Mouse (Mus musculus) liver, embryonic 11.5 days (tissue): Measurements from ENCODE around the gene Mtg1. TPM values are rescaled to one million over a fixed set of nuclear protein-coding genes. Genes with fewer than 3 reads are reported as not detected.

Source experiments
- ATAC-seq: fragments of 200-750 bp; cut with Nextera tagmentation; replicated peaks from 2 replicates; pipeline ENCODE4 v1.8.0; 2017; ENCODE audit warnings: moderate number of reproducible peaks, mild to moderate bottlenecking, moderate TSS enrichment, moderate library complexity; ENCODE audit not compliant: low FRiP score
- DNase-seq: peaks from one replicate; pipeline ENCODE4 v3.0.0-alpha.2; 2017; ENCODE audit warnings: low spot score
- H3K27ac ChIP-seq: fragments of 300-500 bp; sonication (generic); 2 replicates; pipeline ENCODE4 v1.5.1; 2014; ENCODE audit warnings: mild to moderate bottlenecking, low read depth, low read length, control low read depth
- H3K27me3 ChIP-seq: fragments of 300-500 bp; sonication (generic); replicated peaks from 2 replicates; pipeline ENCODE4 v1.6.1; 2014; ENCODE audit warnings: low read length, mixed read lengths; ENCODE audit not compliant: control insufficient read depth, insufficient read depth
- H3K36me3 ChIP-seq: fragments of 300-500 bp; sonication (generic); 2 replicates; pipeline ENCODE4 v1.6.1; 2014; ENCODE audit warnings: mild to moderate bottlenecking, low read length, moderate library complexity, mixed read lengths; ENCODE audit not compliant: control insufficient read depth, insufficient read depth
- H3K4me1 ChIP-seq: fragments of 300-500 bp; sonication (generic); replicated peaks from 2 replicates; pipeline ENCODE4 v1.6.1; 2014; ENCODE audit warnings: low read length, mixed read lengths; ENCODE audit not compliant: control insufficient read depth, insufficient read depth
- H3K4me2 ChIP-seq: fragments of 300-500 bp; sonication (generic); 2 replicates; pipeline ENCODE4 v1.6.1; 2014; ENCODE audit warnings: mild to moderate bottlenecking, control low read depth, moderate library complexity
- H3K4me3 ChIP-seq: fragments of 300-500 bp; sonication (generic); 2 replicates; pipeline ENCODE4 v1.5.1; 2014; ENCODE audit warnings: low read depth, low read length, control low read depth
- H3K9ac ChIP-seq: fragments of 300-500 bp; sonication (generic); 2 replicates; pipeline ENCODE4 v1.6.1; 2014; ENCODE audit warnings: low read depth, low read length, control low read depth
- H3K9me3 ChIP-seq: fragments of 300-500 bp; sonication (generic); 2 replicates; pipeline ENCODE4 v1.6.1; 2016; ENCODE audit warnings: low read length, inconsistent platforms, mixed read lengths; ENCODE audit not compliant: control insufficient read depth
- WGBS: fragments of 180-500 bp; shearing (Covaris S2); extraction: QIAGEN DNeasy Blood & Tissue Kit; methylation state at CpG from one replicate; pipeline ENCODE4 v1.1.7; 2014; 5-methylcytosine and 5-hydroxymethylcytosine counted together
- polyA plus RNA-seq: library from polyadenylated mRNA; unstranded; fragments of >200 nt; fragmentation: Nextera tagmentation; extraction: Ambion mirVana; gene quantifications from 2 replicates; pipeline ENCODE4 v1.2.1, GENCODE M21; 2014

Gene Mtg1
- polyA plus RNA-seq, 1 experiment from 2014 or later, result 41.6 TPM

DNA sequence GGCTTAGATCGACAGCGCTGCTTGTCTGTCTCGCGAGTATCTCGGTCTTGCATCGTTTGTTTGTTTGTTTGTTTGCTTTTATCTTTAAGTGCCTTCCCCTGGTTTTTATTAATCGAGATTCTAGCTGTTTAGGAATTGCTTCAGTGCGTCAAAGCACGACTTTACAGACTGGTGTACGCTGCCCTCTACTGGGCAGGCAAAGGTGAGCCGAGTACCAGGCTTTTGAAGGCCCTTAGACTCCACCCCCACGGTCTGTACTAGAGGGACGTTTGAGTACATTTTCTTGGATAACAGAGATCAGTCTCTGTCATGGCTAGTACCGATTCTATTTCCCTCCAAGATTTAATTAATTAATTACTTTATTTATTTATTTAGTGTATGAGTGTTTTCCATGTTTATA is 4.0 kb downstream of the Mtg1 start:
- no peak for DNase-seq
- no peak overlapping the region for H3K9ac ChIP-seq
- H3K4me2 ChIP-seq, result no peak overlapping the region
- 5% methylated on average over 14 of the region's 14 CpGs for WGBS
- H3K36me3 ChIP-seq, result no peaks in the 10 kb centered on the region; the same call in 1 of the 2 replicates
- no peaks in the 10 kb centered on the region for H3K4me1 ChIP-seq
- H3K27ac ChIP-seq, result no peak overlapping the region
- no peak for ATAC-seq
- no peaks in the 10 kb centered on the region for H3K9me3 ChIP-seq
- H3K27me3 ChIP-seq, result no peaks in the 10 kb centered on the region
- no peak overlapping the region for H3K4me3 ChIP-seq

DNA sequence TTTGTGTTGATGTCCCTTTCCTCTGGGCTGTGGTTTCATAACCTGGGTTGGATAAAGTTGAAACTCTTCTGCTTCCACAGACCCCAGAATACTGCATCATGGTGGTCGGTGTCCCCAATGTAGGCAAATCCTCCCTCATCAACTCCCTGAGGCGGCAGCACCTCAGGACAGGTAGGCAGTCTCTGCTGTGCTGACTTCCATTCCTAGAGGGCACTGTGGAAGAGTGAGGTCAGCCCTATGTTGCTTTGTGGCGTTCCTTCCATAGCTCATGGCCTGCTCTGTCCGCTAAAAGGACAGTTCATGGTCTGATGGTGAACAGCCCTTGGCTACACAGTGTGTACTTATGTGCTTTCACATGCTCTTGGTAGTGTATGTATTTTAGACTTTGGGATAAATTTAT is 7.2 kb downstream of the Mtg1 start:
- H3K4me1 ChIP-seq, result no peaks in the 10 kb centered on the region
- H3K4me3 ChIP-seq, result no peak overlapping the region
- DNase-seq (no peak), ATAC-seq (no peak)
- no peaks in the 10 kb centered on the region; the same call in 1 of the 2 replicates for H3K36me3 ChIP-seq
- no peak overlapping the region for H3K27ac ChIP-seq
- no peak overlapping the region for H3K9ac ChIP-seq
- no peak overlapping the region for H3K4me2 ChIP-seq
- H3K27me3 ChIP-seq, result no peaks in the 10 kb centered on the region
- H3K9me3 ChIP-seq, result no peaks in the 10 kb centered on the region
- 84% methylated on average over 4 of the region's 4 CpGs for WGBS

DNA sequence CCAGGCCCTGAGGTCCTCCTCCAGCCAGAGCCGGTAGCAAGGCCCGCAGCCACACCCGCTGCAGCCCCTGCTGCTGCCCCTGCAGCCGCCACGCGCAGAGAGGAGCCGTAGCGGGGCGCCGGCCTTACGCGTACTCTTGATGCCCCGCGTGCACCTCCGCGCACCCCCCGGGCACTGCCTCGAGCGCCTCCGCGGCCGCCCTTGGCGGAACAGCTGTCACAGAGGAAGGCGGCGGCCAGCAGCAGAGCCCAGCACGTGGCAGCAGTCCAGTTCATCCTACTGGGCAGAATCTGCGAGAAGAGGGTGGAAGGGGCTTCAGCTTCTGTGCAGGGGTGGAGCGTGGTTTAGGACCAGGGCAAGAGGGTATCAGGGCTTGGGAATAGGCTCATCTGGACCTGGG is 16.0 kb downstream of the Mtg1 start:
- H3K27ac ChIP-seq, result no peak overlapping the region
- no peak for DNase-seq
- no peaks in the 10 kb centered on the region for H3K4me1 ChIP-seq
- H3K4me3 ChIP-seq, result peak overlapping the region; percentile 20; the same call in 1 of the 2 replicates
- no peaks in the 10 kb centered on the region for H3K9me3 ChIP-seq
- 13% methylated on average over 28 of the region's 28 CpGs for WGBS
- 0 out of 2 replicates have a peak, but pooled peaks have one; percentile 12 for ATAC-seq
- H3K36me3 ChIP-seq, result no peaks in the 10 kb centered on the region; the same call in 1 of the 2 replicates
- peaks cover 32% of the 10 kb centered on the region for H3K27me3 ChIP-seq
- peak overlapping the region; percentile 42; the same call in 1 of the 2 replicates for H3K4me2 ChIP-seq
- H3K9ac ChIP-seq, result no peak overlapping the region

DNA sequence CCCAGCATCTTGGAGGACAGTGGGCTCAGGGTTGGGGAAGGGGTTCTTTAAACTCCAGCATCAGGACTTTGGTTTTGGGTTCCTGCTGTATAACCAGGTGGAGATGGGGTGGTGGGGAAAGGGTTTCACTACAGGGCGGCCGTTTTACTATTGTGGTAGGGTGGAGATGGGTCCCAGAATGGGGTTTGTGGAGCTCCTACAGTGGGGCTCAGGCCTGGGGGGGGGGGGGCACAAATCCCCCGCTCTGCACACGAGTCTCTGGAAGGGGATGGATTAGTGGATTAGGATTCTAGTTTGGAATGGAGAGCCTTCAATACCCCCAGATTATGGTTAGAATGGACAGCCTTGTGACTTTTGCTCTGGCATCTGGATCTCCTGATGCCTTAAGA is 16.5 kb downstream of the Mtg1 start:
- H3K4me3 ChIP-seq, result no peak overlapping the region
- ATAC-seq, result no peak

DNA sequence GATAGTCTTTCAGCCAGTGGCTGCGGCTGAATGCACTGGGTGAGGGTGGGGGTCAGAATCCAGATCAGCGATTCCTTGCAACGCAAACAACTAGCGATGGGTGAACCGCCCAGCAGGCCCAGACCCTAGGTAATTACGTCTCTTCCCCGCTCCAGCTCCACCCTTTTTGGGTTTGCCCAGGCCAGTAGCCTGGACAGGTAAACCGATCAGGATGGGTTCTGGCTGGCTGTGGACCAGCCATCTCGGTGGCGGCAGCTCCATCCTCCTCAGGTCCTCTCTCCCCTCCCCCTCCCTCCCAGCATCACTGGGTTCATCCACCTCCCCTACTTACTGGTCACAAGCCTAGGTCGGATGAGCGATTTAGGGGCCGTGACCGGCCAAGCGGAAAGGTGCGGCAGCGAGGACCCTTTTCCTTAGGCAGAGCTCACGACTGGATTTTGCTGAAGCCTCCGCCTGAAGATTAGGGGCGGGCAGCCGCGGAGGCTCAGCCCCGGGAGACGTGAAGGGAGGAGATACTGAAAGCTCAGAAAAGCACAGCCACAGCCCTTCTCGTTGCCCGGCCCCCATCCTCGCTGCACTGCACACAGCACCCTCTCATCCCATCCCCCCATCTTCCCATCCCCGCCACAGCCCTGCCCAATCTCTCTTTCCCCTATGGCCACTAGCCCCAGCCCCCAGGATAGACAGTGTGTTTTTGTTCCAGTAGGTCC is 17.0 kb downstream of the Mtg1 start, which contains the start of gene Sprn:
Sprn (minus strand) TSS at position 660 of the 710 bp plus-strand sequence.
- ATAC-seq, result peak; percentile 30; the same call in 1 of the 2 replicates
- DNase-seq, result no peak
- WGBS, result 8% methylated on average over 28 of the region's 28 CpGs
- H3K27ac ChIP-seq, result no peak within 1 kb of the TSS
- no peaks in the 10 kb centered on the region for H3K9me3 ChIP-seq
- H3K9ac ChIP-seq, result no peak within 1 kb of the TSS
- no peaks in the 10 kb centered on the region; the same call in 1 of the 2 replicates for H3K36me3 ChIP-seq
- no peak within 1 kb of the TSS for H3K4me3 ChIP-seq
- no peaks in the 10 kb centered on the region for H3K4me1 ChIP-seq
- H3K27me3 ChIP-seq, result peaks cover 32% of the 10 kb centered on the region
- H3K4me2 ChIP-seq, result peak within 1 kb of the TSS; percentile 20; the same call in 1 of the 2 replicates

More for the DNA sequence above, 16.5 kb downstream of the Mtg1 start:
- H3K9ac ChIP-seq, result no peak overlapping the region
- H3K9me3 ChIP-seq, result no peaks in the 10 kb centered on the region
- no peaks in the 10 kb centered on the region; the same call in 1 of the 2 replicates for H3K36me3 ChIP-seq
- no peak for DNase-seq
- no peak overlapping the region for H3K27ac ChIP-seq
- 28% methylated on average over 4 of the region's 4 CpGs for WGBS
- no peak overlapping the region; the same call in 1 of the 2 replicates for H3K4me2 ChIP-seq
- peaks cover 32% of the 10 kb centered on the region for H3K27me3 ChIP-seq
- H3K4me1 ChIP-seq, result no peaks in the 10 kb centered on the region

DNA sequence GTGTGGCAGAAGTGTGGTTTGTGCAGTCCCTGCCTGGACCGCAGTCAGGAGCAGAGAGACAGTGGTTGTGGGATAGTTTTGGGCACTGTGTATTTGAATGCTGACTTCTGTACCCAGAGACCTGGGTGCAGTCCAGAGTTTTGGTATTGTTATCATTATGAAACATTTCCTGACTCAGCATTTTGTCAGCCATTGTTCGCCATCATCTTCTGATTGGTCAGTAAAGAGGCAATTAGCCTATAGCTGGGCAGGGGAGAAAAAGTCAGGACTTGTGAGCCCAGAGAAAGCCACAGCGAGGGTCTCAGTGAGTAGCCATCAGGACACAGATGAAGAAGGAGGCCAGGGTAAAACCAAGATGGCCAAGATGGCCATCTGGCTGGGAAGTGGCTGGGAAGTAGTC is 23.0 kb downstream of the Mtg1 start:
- H3K4me2 ChIP-seq, result no peak overlapping the region
- H3K9ac ChIP-seq, result no peak overlapping the region
- no peaks in the 10 kb centered on the region for H3K9me3 ChIP-seq
- H3K4me3 ChIP-seq, result no peak overlapping the region
- peaks cover under 1% of the 10 kb centered on the region; the same call in 1 of the 2 replicates for H3K27me3 ChIP-seq
- H3K4me1 ChIP-seq, result no peaks in the 10 kb centered on the region
- 77% methylated on average over 3 of the region's 3 CpGs for WGBS
- no peaks in the 10 kb centered on the region for H3K36me3 ChIP-seq
- H3K27ac ChIP-seq, result no peak overlapping the region
- DNase-seq (no peak), ATAC-seq (no peak)

DNA sequence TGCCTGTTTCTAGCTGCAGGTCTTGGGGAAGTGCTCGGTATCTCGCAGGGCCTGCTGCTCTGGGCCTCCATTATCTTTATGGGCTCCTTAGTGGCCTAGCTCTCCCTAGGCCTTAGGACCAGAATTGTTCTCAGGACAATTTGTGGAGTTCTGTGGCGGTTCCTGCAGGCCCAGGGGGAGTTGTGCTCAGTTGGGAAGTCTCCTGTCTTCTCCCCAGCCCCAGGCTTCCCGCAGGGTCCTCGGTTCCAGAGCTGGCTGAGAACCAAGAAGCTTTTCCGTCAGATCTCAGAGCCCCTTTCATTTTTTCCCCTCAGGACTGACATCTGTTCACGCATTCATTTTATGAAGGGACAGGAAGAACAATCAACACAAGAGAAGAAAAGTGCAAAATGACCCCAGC is 27.3 kb downstream of the Mtg1 start, which contains the start of gene Olfr522:
Olfr522 (minus strand) TSS at position 101 of the 400 bp plus-strand sequence.
- Histone ChIP-seq H3K27ac (no peak within 1 kb of the TSS), H3K27me3 (no peaks in the 10 kb centered on the region), H3K9me3 (no peaks in the 10 kb centered on the region), H3K9ac (no peak within 1 kb of the TSS), H3K4me3 (no peak within 1 kb of the TSS), H3K4me2 (no peak within 1 kb of the TSS), H3K4me1 (no peaks in the 10 kb centered on the region), H3K36me3 (no peaks in the 10 kb centered on the region)
- DNase-seq (no peak), ATAC-seq (no peak)
- 83% methylated on average over 7 of the region's 7 CpGs for WGBS

DNA sequence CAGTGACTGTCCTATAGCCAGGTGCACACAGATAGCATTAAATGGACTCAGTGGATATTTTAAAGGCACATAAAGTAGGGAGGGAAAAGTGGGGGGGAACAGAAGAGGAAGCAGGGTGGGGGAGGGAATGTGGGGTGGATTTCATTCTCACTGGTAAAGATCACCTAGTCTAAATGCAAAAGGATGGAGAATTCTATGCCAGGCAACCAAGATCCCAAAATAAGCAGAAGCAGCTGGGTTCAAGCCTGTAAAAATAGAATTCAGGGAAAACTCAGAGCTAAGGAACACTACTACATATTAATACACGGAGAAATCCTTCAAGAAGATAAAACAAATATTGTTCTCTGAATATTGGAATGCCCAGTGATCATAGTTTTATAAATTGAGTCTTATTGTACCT is 30.6 kb downstream of the Mtg1 start:
- 69% methylated on average over 1 of the region's 1 CpGs for WGBS
- H3K4me2 ChIP-seq, result no peak overlapping the region
- no peaks in the 10 kb centered on the region for H3K4me1 ChIP-seq
- H3K4me3 ChIP-seq, result no peak overlapping the region
- ATAC-seq (no peak), DNase-seq (no peak)
- H3K27me3 ChIP-seq, result no peaks in the 10 kb centered on the region
- H3K9me3 ChIP-seq, result no peaks in the 10 kb centered on the region
- no peak overlapping the region for H3K9ac ChIP-seq
- H3K36me3 ChIP-seq, result no peaks in the 10 kb centered on the region
- H3K27ac ChIP-seq, result no peak overlapping the region

DNA sequence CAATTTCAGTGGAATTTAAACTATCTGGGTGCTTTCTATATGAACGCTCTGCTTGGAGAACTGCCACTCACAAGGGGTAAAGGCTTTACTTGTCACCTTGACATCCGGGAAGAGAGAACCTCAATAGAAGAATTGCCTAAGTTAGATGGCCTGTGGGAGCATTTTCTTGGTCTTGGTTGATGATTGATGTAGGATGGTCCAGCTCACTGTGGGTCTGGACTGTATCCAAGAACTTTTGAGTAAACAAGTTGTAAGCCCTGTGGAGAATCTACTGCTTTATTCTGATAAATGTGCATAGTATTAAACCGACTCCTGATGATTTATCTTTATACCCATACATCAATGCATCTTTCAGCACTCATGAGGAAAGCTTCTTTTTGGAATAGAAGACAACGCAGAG is 32.0 kb downstream of the Mtg1 start:
- ATAC-seq (no peak), DNase-seq (no peak)
- Histone ChIP-seq H3K4me3 (no peak overlapping the region), H3K27ac (no peak overlapping the region), H3K27me3 (no peaks in the 10 kb centered on the region), H3K4me2 (no peak overlapping the region), H3K9ac (no peak overlapping the region), H3K9me3 (no peaks in the 10 kb centered on the region), H3K36me3 (no peaks in the 10 kb centered on the region), H3K4me1 (no peaks in the 10 kb centered on the region)
- WGBS, result 69% methylated on average over 4 of the region's 4 CpGs
